Mouse (Mus musculus) CH12.LX (cell line): Measurements from ENCODE around the gene Olfr1357. TPM values are rescaled to one million over a fixed set of nuclear protein-coding genes. Genes with fewer than 3 reads are reported as not detected.
A peak's percentile ranks its signal among the peaks of the same experiment; 100 is the strongest.

Experiments used
- DNase-seq: peaks from one replicate; pipeline ENCODE4 v3.0.0-alpha.2; 2013; ENCODE audit errors: extremely low read depth
- H3K27ac ChIP-seq: 2 replicates; pipeline ENCODE4 v1.5.1; 2012; ENCODE audit warnings: low read depth, mild to moderate bottlenecking, control low read depth, moderate library complexity; ENCODE audit not compliant: insufficient read depth
- H3K27me3 ChIP-seq: replicated peaks from 2 replicates; pipeline ENCODE3; 2012; ENCODE audit warnings: inconsistent platforms
- H3K36me3 ChIP-seq, 2 experiments: replicated peaks in 1 of 2; 2 replicates each; pipeline versions ENCODE3 to v1.6.1; 2012; ENCODE audit warnings: inconsistent platforms in 1 of 2, low read length in 1 of 2, mild to moderate bottlenecking in 1 of 2, mixed read lengths in 1 of 2, moderate library complexity in 1 of 2; ENCODE audit not compliant: control insufficient read depth in 1 of 2, insufficient read depth in 1 of 2
- H3K4me1 ChIP-seq, 2 experiments: 2 replicates each; pipeline ENCODE4 v1.6.1; 2012; ENCODE audit warnings: inconsistent platforms in 1 of 2, moderate library complexity in 1 of 2; ENCODE audit not compliant: insufficient read depth in 2 of 2, control insufficient read depth in 1 of 2
- H3K4me2 ChIP-seq: 2 replicates; pipeline ENCODE4 v1.6.1; 2012; ENCODE audit warnings: low read depth, mild to moderate bottlenecking, control low read depth; ENCODE audit not compliant: poor library complexity, insufficient read depth, severe bottlenecking
- H3K4me3 ChIP-seq, 3 experiments: fragments of 150-350 bp in 1 of 3; sonication (generic) in 1 of 3; replicated peaks in 1 of 3; 2 replicates each; pipeline versions ENCODE3 to v1.5.1; 2011 to 2012; ENCODE audit warnings: low read depth in 2 of 3, low read length in 2 of 3, mild to moderate bottlenecking in 2 of 3, moderate library complexity in 2 of 3, control low read depth in 1 of 3, improper control_type of control experiment in 1 of 3, inconsistent platforms in 1 of 3, mixed read lengths in 1 of 3; ENCODE audit not compliant: poor library complexity in 1 of 3
- H3K79me2 ChIP-seq: replicated peaks from 2 replicates; pipeline ENCODE4 v1.6.1; 2012; ENCODE audit warnings: mild to moderate bottlenecking, moderate library complexity; ENCODE audit not compliant: control insufficient read depth, poor library complexity, insufficient read depth, severe bottlenecking; ENCODE audit errors: extremely low read depth
- H3K9ac ChIP-seq: 2 replicates; pipeline ENCODE4 v1.6.1; 2012; ENCODE audit warnings: low read depth, mild to moderate bottlenecking, control low read depth, moderate library complexity; ENCODE audit not compliant: insufficient read depth
- H3K9me3 ChIP-seq: replicated peaks from 2 replicates; pipeline ENCODE3; 2012; ENCODE audit warnings: low read length, inconsistent platforms, mixed read lengths
- BHLHE40 ChIP-seq: IDR thresholded peaks from 2 replicates; pipeline ENCODE4 v1.6.1; 2011; ENCODE audit warnings: mild to moderate bottlenecking, low read depth, low read length, improper control_type of control experiment
- CHD2 ChIP-seq: IDR thresholded peaks from 2 replicates; pipeline ENCODE4 v1.6.1; 2011; ENCODE audit warnings: low read length, improper control_type of control experiment
- CTCF ChIP-seq, 2 experiments: IDR thresholded peaks in 1 of 2; conservative IDR thresholded peaks in 1 of 2; 2 replicates each; pipeline ENCODE4 v1.5.1; 2011 to 2012; ENCODE audit warnings: low read depth in 2 of 2, low read length in 2 of 2, improper control_type of control experiment in 1 of 2, inconsistent platforms in 1 of 2, mild to moderate bottlenecking in 1 of 2, moderate library complexity in 1 of 2
- E2F4 ChIP-seq: IDR thresholded peaks from 2 replicates; pipeline ENCODE4 v1.6.1; 2011; ENCODE audit warnings: low read depth, low read length, improper control_type of control experiment; ENCODE audit not compliant: insufficient replicate concordance
- ELF1 ChIP-seq: IDR thresholded peaks from 2 replicates; pipeline ENCODE4 v1.6.1; 2014; ENCODE audit warnings: low read depth, mild to moderate bottlenecking, inconsistent platforms, low read length, improper control_type of control experiment
- IRF4 ChIP-seq: IDR thresholded peaks from 2 replicates; pipeline ENCODE4 v1.6.1; 2014; ENCODE audit warnings: low read depth, mild to moderate bottlenecking, inconsistent platforms, low read length, improper control_type of control experiment
- JUND ChIP-seq: conservative IDR thresholded peaks from 2 replicates; pipeline ENCODE4 v1.6.1; 2011; ENCODE audit warnings: low read depth, low read length, improper control_type of control experiment
- MAFK ChIP-seq: IDR thresholded peaks from 2 replicates; pipeline ENCODE4 v1.6.1; 2011; ENCODE audit warnings: low read length, improper control_type of control experiment; ENCODE audit not compliant: insufficient replicate concordance
- MAX ChIP-seq: IDR thresholded peaks from 2 replicates; pipeline ENCODE4 v1.6.1; 2011; ENCODE audit warnings: low read length, improper control_type of control experiment
- MEF2A ChIP-seq: IDR thresholded peaks from 2 replicates; pipeline ENCODE4 v1.6.1; 2014; ENCODE audit warnings: low read depth, mild to moderate bottlenecking, inconsistent platforms, low read length, improper control_type of control experiment, borderline replicate concordance
- MXI1 ChIP-seq: IDR thresholded peaks from 2 replicates; pipeline ENCODE4 v1.6.1; 2011; ENCODE audit warnings: mild to moderate bottlenecking, low read depth, low read length, improper control_type of control experiment
- NRF1 ChIP-seq: IDR thresholded peaks from 2 replicates; pipeline ENCODE4 v1.6.1; 2014; ENCODE audit warnings: low read depth, mild to moderate bottlenecking, inconsistent platforms, low read length, improper control_type of control experiment, moderate library complexity
- POLR2A ChIP-seq: IDR thresholded peaks from 2 replicates; pipeline ENCODE4 v1.6.1; 2011; ENCODE audit warnings: low read depth, mild to moderate bottlenecking, improper control_type of control experiment, low read length
- POLR2AphosphoS2 ChIP-seq: IDR thresholded peaks from 2 replicates; pipeline ENCODE4 v1.6.1; 2011; ENCODE audit warnings: low read depth, low read length, improper control_type of control experiment
- RAD21 ChIP-seq: IDR thresholded peaks from 2 replicates; pipeline ENCODE4 v1.6.1; 2011; ENCODE audit warnings: low read depth, mild to moderate bottlenecking, low read length, improper control_type of control experiment, moderate library complexity
- SMC3 ChIP-seq: IDR thresholded peaks from 2 replicates; pipeline ENCODE4 v1.6.1; 2011; ENCODE audit warnings: low read depth, low read length, improper control_type of control experiment
- TCF12 ChIP-seq: IDR thresholded peaks from 2 replicates; pipeline ENCODE4 v1.6.1; 2014; ENCODE audit warnings: low read depth, mild to moderate bottlenecking, inconsistent platforms, low read length, improper control_type of control experiment
- UBTF ChIP-seq: IDR thresholded peaks from 2 replicates; pipeline ENCODE4 v1.6.1; 2012; ENCODE audit warnings: low read depth, mild to moderate bottlenecking, inconsistent platforms, low read length, improper control_type of control experiment, moderate library complexity
- USF1 ChIP-seq: IDR thresholded peaks from 2 replicates; pipeline ENCODE4 v1.6.1; 2014; ENCODE audit warnings: low read depth, mild to moderate bottlenecking, inconsistent platforms, low read length, improper control_type of control experiment
- USF2 ChIP-seq: conservative IDR thresholded peaks from 2 replicates; pipeline ENCODE4 v1.6.1; 2011; ENCODE audit warnings: low read depth, low read length, improper control_type of control experiment
- ZMIZ1 ChIP-seq: IDR thresholded peaks from 2 replicates; pipeline ENCODE4 v1.6.1; 2012; ENCODE audit warnings: low read depth, mild to moderate bottlenecking, inconsistent platforms, low read length, improper control_type of control experiment
- ZNF384 ChIP-seq: IDR thresholded peaks from 2 replicates; pipeline ENCODE4 v1.6.1; 2012; ENCODE audit warnings: low read depth, low read length, improper control_type of control experiment, inconsistent platforms
- dilution Hi-C: fragments of 300-500 bp; cut with MboI; formaldehyde crosslinking; loops from 2 replicates; pipeline ENCODE4 v1.14.3; 2020; ENCODE audit warnings: low sequenced_read_pairs; ENCODE audit not compliant: extremely low pct_unique_long_range_greater_than_20kb, extremely low pct_ligation_motif_present
- in situ Hi-C: fragments of 300-500 bp; cut with MboI; formaldehyde crosslinking; loops from 3 replicates; pipeline ENCODE4 v1.14.3; 2019; ENCODE audit warnings: low sequenced_read_pairs, low pct_ligation_motif_present, low pct_unique_long_range_greater_than_20kb, mixed read lengths
- polyA plus RNA-seq: library from polyadenylated mRNA; unstranded; fragments of >175 nt; gene quantifications from 2 replicates; pipeline ENCODE4 v1.2.1, GENCODE M21; 2012; ENCODE audit warnings: low read depth; ENCODE audit not compliant: insufficient read length
- total RNA-seq, 2 experiments: library from RNA; depleted of rRNA; stranded (reverse); fragments of 300-350 nt in 1 of 2; fragments of >200 nt in 1 of 2; gene quantifications; 2 replicates each; pipeline ENCODE4 v1.2.3; 2012 to 2014

The Olfr1357 gene
- total and polyA plus RNA-seq, 3 experiments = not detected

DNA sequence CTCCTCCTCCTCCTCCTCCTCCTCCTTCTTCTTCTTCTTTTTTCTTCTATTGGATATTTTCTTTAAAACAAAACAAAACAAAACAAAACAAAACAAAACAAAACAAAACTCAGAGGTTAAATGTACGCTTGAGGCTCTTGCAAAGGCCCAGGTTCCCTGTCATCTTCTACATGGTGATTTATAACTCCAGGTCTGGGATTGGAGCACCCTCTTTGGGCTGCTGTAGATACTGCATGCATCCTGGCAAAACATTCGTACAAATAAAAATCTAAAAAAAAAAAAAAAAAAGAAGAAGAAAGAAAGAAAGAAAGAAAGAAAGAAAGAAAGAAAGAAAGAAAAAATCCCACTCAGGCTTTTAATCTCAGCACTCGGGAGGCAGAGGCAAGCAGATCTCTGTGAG, 12.8 kb downstream of the Olfr1357 start:
- H3K36me3 ChIP-seq = no peaks in the 10 kb centered on the region
- H3K79me2 ChIP-seq = no peaks in the 10 kb centered on the region
- no peak overlapping the region for H3K4me2 ChIP-seq
- no peak overlapping the region for H3K9ac ChIP-seq
- no peaks in the 10 kb centered on the region for H3K9me3 ChIP-seq
- DNase-seq = peak; percentile 35
- TF ChIP-seq ZNF384 = peak; percentile 85
- TF ChIP-seq MAFK = no peak
- no peak for TF ChIP-seq POLR2AphosphoS2
- peak; percentile 41 for TF ChIP-seq SMC3
- TF ChIP-seq RAD21 = peak; percentile 71
- peak in 1 of 2 experiments; percentile 75; a peak in 2 of 4 replicates for TF ChIP-seq CTCF (conservative IDR thresholded peaks at IDR 0.05 in 1 of 2, IDR thresholded peaks at IDR 0.05 in 1 of 2; ENCODE audit: low read depth in 2 of 2, low read length in 2 of 2)
- no peak for TF ChIP-seq NRF1
- no peak for TF ChIP-seq BHLHE40
- H3K27me3 ChIP-seq = peaks cover 39% of the 10 kb centered on the region
- in situ Hi-C loops (no loop called here), dilution Hi-C loops (no loop called here)
- H3K27ac ChIP-seq = no peak overlapping the region
- no peaks in the 10 kb centered on the region for H3K4me1 ChIP-seq
- no peak overlapping the region for H3K4me3 ChIP-seq

DNA sequence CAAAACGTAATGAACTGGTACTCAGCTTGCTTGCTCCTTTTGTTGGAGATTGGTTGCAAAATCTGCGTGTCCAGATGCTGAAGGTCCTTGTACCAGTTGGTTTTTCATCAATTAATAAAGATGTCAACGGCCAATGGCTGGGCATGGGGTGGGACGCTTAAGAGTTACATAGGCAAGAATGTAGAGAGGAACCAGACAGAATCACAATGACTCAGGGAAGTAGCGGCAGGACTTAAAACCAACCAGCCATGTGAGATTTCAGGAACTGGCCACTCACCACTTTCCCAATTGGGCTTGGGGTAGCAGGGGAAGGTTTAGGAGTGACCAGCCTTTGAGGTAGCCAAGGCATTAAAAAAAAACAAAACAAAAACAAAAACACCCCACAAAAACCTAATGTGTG, 18.0 kb downstream of the Olfr1357 start:
- Histone ChIP-seq H3K4me1 (0 out of 4 replicates have a peak, but pooled peaks cover 0 to 3% of the 10 kb centered on the region in 2 experiments), H3K36me3 (no peaks in the 10 kb centered on the region), H3K9ac (no peak overlapping the region), H3K9me3 (no peaks in the 10 kb centered on the region), H3K79me2 (no peaks in the 10 kb centered on the region), H3K27ac (no peak overlapping the region), H3K4me3 (no peak overlapping the region), H3K27me3 (peaks cover 53% of the 10 kb centered on the region), H3K4me2 (peak overlapping the region; percentile 56; the same call in 1 of the 2 replicates)
- dilution Hi-C loops = no loop called here
- no peak for DNase-seq
- in situ Hi-C loops = loop anchor here (5.0 kb wide), 1 partner anchor 78 kb away; no protein-coding TSS in a partner anchor
- TF ChIP-seq ZMIZ1 = no peak
- TF ChIP-seq MEF2A = no peak
- TF ChIP-seq BHLHE40 = no peak
- no peak for TF ChIP-seq USF2
- no peak for TF ChIP-seq MAX
- TF ChIP-seq E2F4 = no peak
- no peak for TF ChIP-seq MAFK
- no peak for TF ChIP-seq ELF1
- no peak for TF ChIP-seq CHD2
- no peak for TF ChIP-seq JUND
- no peak for TF ChIP-seq POLR2A
- no peak for TF ChIP-seq TCF12
- TF ChIP-seq MXI1 = no peak
- no peak for TF ChIP-seq ZNF384
- TF ChIP-seq SMC3 = no peak
- TF ChIP-seq IRF4 = no peak
- TF ChIP-seq UBTF = no peak
- TF ChIP-seq USF1 = no peak
